ENCODE assay signal across 9 mouse cellular contexts in the genomic region with DNA sequence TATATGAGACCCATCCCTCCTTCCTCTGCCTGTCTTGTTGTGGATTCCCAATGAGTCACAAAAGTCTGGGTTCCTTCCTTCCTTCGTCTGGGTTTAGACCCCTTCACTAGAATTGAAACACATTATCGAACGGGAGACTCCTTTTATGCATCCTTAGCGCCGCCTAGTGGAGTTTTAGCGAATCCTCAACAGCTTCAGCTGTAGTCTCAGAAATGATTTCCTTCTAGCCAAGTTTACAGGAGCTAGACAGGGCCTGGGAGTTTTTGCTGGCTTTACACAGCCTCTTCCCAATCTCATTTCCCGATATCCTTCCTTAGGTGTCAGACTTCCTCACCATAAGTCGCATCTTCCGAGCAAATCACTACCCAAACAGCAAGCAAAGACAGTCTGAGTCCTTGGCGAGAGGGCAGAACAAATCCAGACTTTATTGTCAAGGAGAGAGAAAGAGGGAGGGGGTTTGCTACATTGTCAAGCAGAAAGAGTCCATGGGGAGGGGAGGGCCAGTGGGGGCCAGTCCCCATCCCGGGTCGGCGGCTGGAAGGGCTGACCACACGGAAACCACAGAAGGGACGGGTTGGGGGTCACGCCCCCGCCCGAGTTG. TPM values are rescaled to one million over a fixed set of nuclear protein-coding genes. Genes with fewer than 3 reads are reported as not detected.
DNase-seq lines count a peak whose midpoint lies in the region; ATAC-seq and TF ChIP-seq lines count a peak whose summit lies in the region.
"Had no signal": no experiment of that assay in that cellular context is flagged by ENCODE, and none has a peak within 500 bp of the region (broad histone marks: within the 10 kb centered on the region; RNA-seq: fewer than 3 reads in every experiment).

No protein-coding gene starts in this region.

- H3K9ac ChIP-seq in ES-E14 (ENCODE audit: insufficient read depth, low read depth, low read length, poor library complexity, severe bottlenecking), result no peak overlapping the region; the same call in 1 of the 2 replicates
- H3K9ac ChIP-seq in heart, embryonic 15.5 days, result 0 out of 2 replicates have a peak overlapping the region, but pooled peaks have one; percentile 10
- peak overlapping the region; percentile 48; the same call in 1 of the 2 replicates for H3K9ac ChIP-seq in stomach, embryonic 16.5 days (ENCODE audit: low read length)

- no peaks in the 10 kb centered on the region for H3K9me3 ChIP-seq in ES-E14 (ENCODE audit: control insufficient read depth, insufficient read depth, low read depth, low read length)
- H3K9me3 ChIP-seq in heart, embryonic 15.5 days (replicated peaks), result no peaks in the 10 kb centered on the region
- H3K9me3 ChIP-seq in stomach, embryonic 16.5 days (replicated peaks; ENCODE audit: control insufficient read depth, low read length), result no peaks in the 10 kb centered on the region

- 15% methylated on average over 18 of the region's 18 CpGs for WGBS in heart, embryonic 15.5 days
- 20% methylated on average over 18 of the region's 18 CpGs for whole genome bisulfite sequencing in stomach, embryonic 16.5 days

- no peak overlapping the region for H3K27ac ChIP-seq in ES-E14 (ENCODE audit: insufficient read depth, low read depth, low read length, poor library complexity, severe bottlenecking)
- no peak overlapping the region for H3K27ac ChIP-seq in heart, embryonic 15.5 days
- no peak overlapping the region for H3K27ac ChIP-seq in stomach, embryonic 16.5 days (ENCODE audit: low read length)

- peaks cover 3 to 10% of the 10 kb centered on the region in 2 experiments; a peak in 3 of 4 replicates for H3K4me1 ChIP-seq in ES-E14 (ENCODE audit: control insufficient read depth in 2 of 2, insufficient read depth in 2 of 2, low read length in 2 of 2, poor library complexity in 1 of 2)
- H3K4me1 ChIP-seq in heart, embryonic 15.5 days (replicated peaks), result peaks cover 46% of the 10 kb centered on the region
- peaks cover 30% of the 10 kb centered on the region for H3K4me1 ChIP-seq in stomach, embryonic 16.5 days (ENCODE audit: control insufficient read depth, insufficient read depth, low read length)

- in situ Hi-C loops in ES-E14 (cut with MboI; ENCODE audit: low sequenced_read_pairs in 2 of 2, unreplicated experiment in 2 of 2), result loop anchor here (10.0 to 25.0 kb wide), 2 partner anchors 129 to 326 kb away; partner anchors contain the start of genes Hoxc6 (in 1 of the 2), Hoxc8 (in 1 of the 2) and Hoxc9 (in 1 of the 2)

- no peak for ATAC-seq in heart, embryonic 15.5 days (replicated peaks; ENCODE audit: insufficient number of reproducible peaks, insufficient read depth, low FRiP score, low read depth)
- peak; percentile 28; the same call in 1 of the 2 replicates for ATAC-seq in megakaryocyte, adult 5-6 weeks (ENCODE audit: poor library complexity, severe bottlenecking)
- no peak for ATAC-seq in stomach, embryonic 16.5 days (ENCODE audit: insufficient read depth, low FRiP score)

- H3K36me3 ChIP-seq in ES-E14 (ENCODE audit: control insufficient read depth, insufficient read depth, low read length, poor library complexity, severe bottlenecking), result peaks cover 20% of the 10 kb centered on the region
- H3K36me3 ChIP-seq in heart, embryonic 15.5 days, result no peaks in the 10 kb centered on the region
- no peaks in the 10 kb centered on the region for H3K36me3 ChIP-seq in stomach, embryonic 16.5 days (ENCODE audit: control insufficient read depth, insufficient read depth, low read length)

- DNase-seq in adrenal gland, adult (ENCODE audit: inconsistent age in 2 of 2, low spot score in 1 of 2), result peak; percentile 49 to 87
- no peak for DNase-seq in adrenal gland, postnatal 25 days
- peak; percentile 76 for DNase-seq in ES-E14 (ENCODE audit: low read depth, low spot score)
- peak; percentile 88 for DNase-seq in embryo, embryonic 10 days (ENCODE audit: low spot score)
- peak; percentile 71 for DNase-seq in kidney, postnatal 10 days

- H3K4me3 ChIP-seq in ES-E14 (ENCODE audit: insufficient read depth in 1 of 2, low read depth in 1 of 2, low read length in 2 of 2, poor library complexity in 1 of 2, severe bottlenecking in 1 of 2), result peak overlapping the region; percentile 40 to 47; a peak in 2 of 4 replicates
- peak overlapping the region; percentile 37 for H3K4me3 ChIP-seq in heart, embryonic 15.5 days
- H3K4me3 ChIP-seq in stomach, embryonic 16.5 days (replicated peaks; ENCODE audit: low read length), result no peak overlapping the region

- peaks cover 5% of the 10 kb centered on the region; the same call in 1 of the 2 replicates for H3K27me3 ChIP-seq in heart, embryonic 15.5 days
- H3K27me3 ChIP-seq in stomach, embryonic 16.5 days (ENCODE audit: control insufficient read depth, insufficient read depth, low read length), result no peaks in the 10 kb centered on the region

- peak overlapping the region; percentile 78 for H3K4me2 ChIP-seq in heart, embryonic 15.5 days
- no peak overlapping the region for H3K4me2 ChIP-seq in stomach, embryonic 16.5 days (ENCODE audit: low read depth, low read length)

TF ChIP-seq in ES-E14, 5 proteins besides CTCF, POLR2A, EP300 and RAD21:
- no peak for TF ChIP-seq ZNF384 (IDR thresholded peaks at IDR 0.05; ENCODE audit: low read depth, low read length)
- no peak for TF ChIP-seq HCFC1 (IDR thresholded peaks at IDR 0.05; ENCODE audit: borderline replicate concordance, insufficient read depth, low read length)
- TF ChIP-seq CHD2 (IDR thresholded peaks at IDR 0.05; ENCODE audit: low read depth, low read length), result no peak
- no peak for TF ChIP-seq MAFK (IDR thresholded peaks at IDR 0.05; ENCODE audit: insufficient read depth, low read depth, low read length)
- TF ChIP-seq ZC3H11A (IDR thresholded peaks at IDR 0.05; ENCODE audit: borderline replicate concordance, low read depth, low read length), result no peak; the same call in 1 of the 2 replicates

RNA-seq across cellular contexts. Expression of gene Gpr84, which starts 3.2 kb away (rescaled TPM):
- total RNA-seq in adrenal gland, postnatal 25 days (2021), result not detected in 2 replicates
- 0.40 and 0.48 TPM in 2 replicates for total RNA-seq in ES-E14 (2012; rRNA removed)
- 0.11 and 0.25 TPM in 2 replicates for polyA plus RNA-seq in heart, embryonic 15.5 days (2015; fragmentation: Nextera tagmentation; extraction: Ambion mirVana)
- total RNA-seq in megakaryocyte, adult 5-6 weeks (2015), result 2.9 and 3.8 TPM in 2 replicates
- total RNA-seq in megakaryocyte, adult 5-6 weeks (2017), result 1.7 and 3.3 TPM in 2 replicates
- 0.15 and 0.59 TPM in 2 replicates for polyA plus RNA-seq in stomach, embryonic 16.5 days (2015; fragmentation: Nextera tagmentation; extraction: Ambion mirVana)

RNA-seq across cellular contexts. Expression of gene Zfp385a, which starts 26.3 kb away (rescaled TPM):
- 8.8 and 9.1 TPM in 2 replicates for total RNA-seq in adrenal gland, postnatal 25 days (2021)
- total RNA-seq in ES-E14 (2012; rRNA removed), result 2.7 and 5.9 TPM in 2 replicates
- 5.9 and 10.5 TPM in 2 replicates for polyA plus RNA-seq in heart, embryonic 15.5 days (2015; fragmentation: Nextera tagmentation; extraction: Ambion mirVana)
- 35.8 and 40.1 TPM in 2 replicates for total RNA-seq in megakaryocyte, adult 5-6 weeks (2015)
- 6.8 and 9.4 TPM in 2 replicates for total RNA-seq in megakaryocyte, adult 5-6 weeks (2017)
- polyA plus RNA-seq in stomach, embryonic 16.5 days (2015; fragmentation: Nextera tagmentation; extraction: Ambion mirVana), result 6.9 and 7.0 TPM in 2 replicates

RNA-seq across cellular contexts. Expression of gene Copz1, which starts 41.1 kb away (rescaled TPM):
- total RNA-seq in adrenal gland, postnatal 25 days (2021), result 143 and 145 TPM in 2 replicates
- total RNA-seq in ES-E14 (2012; rRNA removed), result 59.4 and 85.5 TPM in 2 replicates
- 145 and 168 TPM in 2 replicates for polyA plus RNA-seq in heart, embryonic 15.5 days (2015; fragmentation: Nextera tagmentation; extraction: Ambion mirVana)
- 246 and 255 TPM in 2 replicates for total RNA-seq in megakaryocyte, adult 5-6 weeks (2015)
- 87.7 and 93.9 TPM in 2 replicates for total RNA-seq in megakaryocyte, adult 5-6 weeks (2017)
- polyA plus RNA-seq in stomach, embryonic 16.5 days (2015; fragmentation: Nextera tagmentation; extraction: Ambion mirVana), result 265 and 272 TPM in 2 replicates

RNA-seq across cellular contexts. Expression of gene Itga5, which starts 53.0 kb away (rescaled TPM):
- total RNA-seq in adrenal gland, postnatal 25 days (2021), result 35.5 and 45.9 TPM in 2 replicates
- 69.0 and 80.8 TPM in 2 replicates for total RNA-seq in ES-E14 (2012; rRNA removed)
- 62.4 and 70.8 TPM in 2 replicates for polyA plus RNA-seq in heart, embryonic 15.5 days (2015; fragmentation: Nextera tagmentation; extraction: Ambion mirVana)
- total RNA-seq in megakaryocyte, adult 5-6 weeks (2015), result 18.4 and 21.4 TPM in 2 replicates
- total RNA-seq in megakaryocyte, adult 5-6 weeks (2017), result 8.3 and 9.5 TPM in 2 replicates
- polyA plus RNA-seq in stomach, embryonic 16.5 days (2015; fragmentation: Nextera tagmentation; extraction: Ambion mirVana), result 58.9 and 59.0 TPM in 2 replicates

RNA-seq across cellular contexts. Expression of gene Nfe2, which starts 55.4 kb away (rescaled TPM):
- 0.58 TPM in 1 of 2 replicates, not detected in the other for total RNA-seq in adrenal gland, postnatal 25 days (2021)
- total RNA-seq in ES-E14 (2012; rRNA removed), result 0.49 and 1.0 TPM in 2 replicates
- polyA plus RNA-seq in heart, embryonic 15.5 days (2015; fragmentation: Nextera tagmentation; extraction: Ambion mirVana), result 1.9 and 5.0 TPM in 2 replicates
- total RNA-seq in megakaryocyte, adult 5-6 weeks (2015), result 205 and 258 TPM in 2 replicates
- total RNA-seq in megakaryocyte, adult 5-6 weeks (2017), result 218 and 249 TPM in 2 replicates
- polyA plus RNA-seq in stomach, embryonic 16.5 days (2015; fragmentation: Nextera tagmentation; extraction: Ambion mirVana), result 8.7 and 11.1 TPM in 2 replicates
- total RNA-seq: layer of hippocampus, adult 18-20 months had no signal
